Mouse (Mus musculus) 3134 (cell line): ENCODE data around the gene Pkhd1.

Experiments used
- DNase-seq: peaks from one replicate; pipeline ENCODE4 v3.0.0-alpha.2; 2011; ENCODE audit warnings: low spot score; ENCODE audit not compliant: insufficient read length; ENCODE audit errors: extremely low read depth

The Pkhd1 gene

GRCm38 (mm10) chr1:20017619-20018018 lies 600.2 kb downstream of the Pkhd1 start:
- DNase-seq = no peak
